Mouse (Mus musculus) embryonic stem cell, embryonic (primary cell): ENCODE measurements around the gene Lrrc3.

Experiments used
- CTCF ChIA-PET, 4 experiments: fragments of 300-600 bp in 2 of 4; fragments of 350-600 bp in 2 of 4; sonication (Branson Sonifier 250); formaldehyde crosslinking; loops; one replicate each; lab custom pipeline; 2022; ENCODE audit warnings: inconsistent platforms in 2 of 4; lab: Charles Lee
- POLR2A ChIA-PET, 4 experiments: fragments of 300-600 bp in 2 of 4; fragments of 350-600 bp in 2 of 4; sonication (Branson Sonifier 250); formaldehyde crosslinking; loops; one replicate each; lab custom pipeline; 2022; ENCODE audit warnings: antibody characterized with exemption in 4 of 4, inconsistent platforms in 1 of 4; lab: Charles Lee

Gene Lrrc3

DNA sequence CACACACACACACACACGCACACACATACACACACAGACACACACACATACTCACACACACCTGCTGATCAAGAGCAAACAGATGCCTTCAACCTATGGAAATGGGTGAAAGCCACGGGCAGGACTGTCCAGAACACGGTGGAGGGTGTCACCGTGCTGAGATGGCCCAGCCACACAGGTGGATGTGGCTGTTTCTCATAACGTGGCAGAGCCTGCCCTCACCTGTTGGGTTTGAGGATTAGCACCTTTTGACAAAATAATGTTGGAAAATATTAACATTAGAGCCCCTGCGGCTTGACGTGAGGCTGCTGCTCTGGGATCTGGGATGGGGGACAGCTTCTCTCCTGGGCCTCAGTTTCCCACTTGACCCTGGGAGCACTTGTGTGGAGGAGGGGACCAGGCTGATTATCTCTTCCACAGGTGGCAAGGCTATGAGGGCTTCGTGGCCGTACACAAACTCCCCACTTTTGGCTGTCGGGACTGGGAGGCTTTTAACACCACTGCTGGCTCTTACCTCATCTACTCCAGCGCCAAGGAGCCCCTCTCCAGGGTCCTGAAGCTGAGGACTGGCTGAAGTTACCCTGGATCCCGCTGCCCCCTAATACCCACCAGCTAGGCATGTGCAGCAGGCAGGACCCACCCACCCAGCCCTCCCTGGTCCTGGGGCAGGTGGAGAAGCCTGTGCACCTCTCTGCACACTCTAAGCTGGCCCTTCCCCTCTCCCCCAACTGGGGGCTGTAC is 16.2 kb downstream of the Lrrc3 start:
- CTCF ChIA-PET = interaction anchor here in 1 of 4 experiments (0.6 kb wide), 1 partner anchor 552 kb away, joined by 3 read pairs; no protein-coding TSS in a partner anchor
- POLR2A ChIA-PET = interaction anchor here in 1 of 4 experiments (1.2 kb wide), 1 partner anchor 16 kb away, joined by 4 read pairs; the partner anchor contains the start of gene Lrrc3

- ChIA-PET CTCF (interaction anchor here (0.5 to 1.7 kb wide), 19 partner anchors 18 to 620 kb away, joined by 3 to 15 read pairs (median 4); partner anchors contain the start of genes Gm2696 (in 1 of the 4) and Gm9508 (in 1 of the 4)), POLR2A (interaction anchor here in 2 of 4 experiments (0.6 to 1.5 kb wide), 5 partner anchors 20 to 774 kb away, joined by 3 to 4 read pairs (median 3); partner anchors contain the start of gene Lrrc3 (in 1 of the 2))
Measured at GRCm38 (mm10) chr10:77882553-77882952, 19.8 kb downstream of the Lrrc3 start.

DNA sequence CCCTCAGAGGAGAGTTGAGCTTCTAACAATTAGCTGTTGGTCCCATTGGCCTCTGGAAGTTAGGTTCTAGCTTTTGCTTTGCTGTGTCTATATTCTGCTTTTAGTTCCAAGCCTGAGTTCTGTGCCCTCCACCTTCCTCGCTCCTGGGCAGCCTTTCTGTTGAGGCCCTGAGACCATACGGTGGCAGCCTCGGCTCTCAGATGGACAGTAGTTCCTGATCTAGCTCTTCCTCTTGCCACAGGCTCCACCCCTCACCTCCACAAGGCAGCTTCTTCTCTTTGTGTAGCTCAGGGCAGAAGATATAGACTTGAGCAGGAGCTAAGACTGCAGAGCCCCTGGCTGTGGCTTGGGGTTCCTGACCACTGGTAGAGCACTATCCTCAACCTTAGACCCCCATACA is 22.0 kb downstream of the Lrrc3 start:
- POLR2A ChIA-PET = interaction anchor here in 2 of 4 experiments (0.9 to 2.1 kb wide), 2 partner anchors 16 to 363 kb away, joined by 3 to 4 read pairs; no protein-coding TSS in a partner anchor
- CTCF ChIA-PET = interaction anchor here in 1 of 4 experiments (0.6 kb wide), 1 partner anchor 525 kb away, joined by 3 read pairs; no protein-coding TSS in a partner anchor

DNA sequence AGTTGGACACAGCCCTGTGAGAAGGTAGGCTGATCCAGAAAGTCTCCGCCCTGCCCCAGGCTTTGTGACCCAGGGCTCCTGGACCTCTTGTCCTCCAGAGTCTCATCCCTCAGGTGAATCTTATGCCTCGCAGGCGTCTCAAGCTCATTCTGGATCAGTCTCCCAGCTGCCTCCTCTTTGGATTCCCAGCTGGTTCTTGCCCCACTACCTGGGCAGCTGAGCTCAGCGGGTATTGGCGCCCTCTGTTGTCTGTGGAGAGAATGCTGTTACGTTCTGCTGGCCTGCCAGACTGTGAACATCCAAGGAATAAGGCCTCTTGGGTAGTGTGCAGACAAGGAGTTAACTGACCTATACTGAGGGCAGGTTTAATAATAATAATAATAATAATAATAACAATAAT is 23.4 kb downstream of the Lrrc3 start:
- CTCF ChIA-PET = interaction anchor here (0.5 to 1.7 kb wide), 16 partner anchors 12 to 430 kb away, joined by 3 to 9 read pairs (median 3); partner anchors contain the start of gene Lrrc3 (in 2 of the 4)
- POLR2A ChIA-PET = no interaction called here

DNA sequence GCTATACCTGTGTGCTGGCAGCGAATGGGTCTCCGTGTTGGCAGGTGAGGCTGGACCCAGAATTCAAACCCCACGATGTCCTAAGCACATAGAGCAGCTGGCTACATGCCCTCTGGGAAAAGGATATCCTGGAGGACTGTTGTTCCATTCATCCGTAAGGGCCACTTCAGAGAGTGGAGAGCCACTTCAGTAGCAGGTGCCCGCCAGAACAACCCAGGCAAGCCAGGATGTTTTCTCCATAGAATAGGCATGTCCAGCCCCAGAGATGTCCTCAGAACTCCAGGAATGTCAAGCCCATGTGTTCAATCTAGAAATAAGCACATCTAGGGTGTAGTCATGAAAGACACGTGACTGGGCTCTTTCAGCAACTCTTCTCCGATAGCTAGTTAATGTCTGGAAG is 32.7 kb downstream of the Lrrc3 start:
- ChIA-PET POLR2A (no interaction called here), CTCF (no interaction called here)

GRCm38 (mm10) chr10:77867546-77867945 is 34.8 kb downstream of the Lrrc3 start:
- POLR2A ChIA-PET = interaction anchor here in 2 of 4 experiments (0.6 to 1.2 kb wide), 2 partner anchors 337 to 357 kb away, joined by 3 to 5 read pairs; partner anchors contain the start of gene Itgb2 (in 1 of the 2)
- CTCF ChIA-PET = no interaction called here

DNA sequence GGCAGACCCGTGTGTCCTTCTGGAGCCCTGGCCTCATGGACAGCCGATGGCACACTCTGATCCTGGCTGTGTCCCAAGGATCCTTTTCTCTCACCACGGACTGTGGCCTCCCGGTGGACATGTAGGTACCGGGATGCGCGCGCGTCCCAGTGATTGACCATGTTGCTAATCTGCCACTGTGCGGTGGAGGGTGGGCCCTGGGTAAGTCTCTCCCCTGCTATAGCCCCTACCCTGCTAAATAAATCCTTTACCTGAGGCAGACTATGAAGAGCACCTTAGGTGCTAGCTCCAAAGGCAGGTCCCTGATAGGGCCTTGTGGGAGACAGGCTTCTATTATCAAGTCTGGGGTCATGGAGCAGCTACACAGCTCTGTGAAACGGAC is 37.6 kb downstream of the Lrrc3 start:
- POLR2A ChIA-PET = interaction anchor here in 3 of 4 experiments (0.6 to 1.6 kb wide), 18 partner anchors 9 to 903 kb away, joined by 3 to 12 read pairs (median 4); partner anchors contain the start of genes Lrrc3 (in 2 of the 3), Pttg1ip (in 2 of the 3), Icosl (in 1 of the 3) and Krtap10-10 (in 1 of the 3)

GRCm38 (mm10) chr10:77864067-77864761 is 38.1 kb downstream of the Lrrc3 start:
- ChIA-PET POLR2A (interaction anchor here in 3 of 4 experiments (0.6 to 1.7 kb wide), 25 partner anchors 9 to 902 kb away, joined by 3 to 12 read pairs (median 4); partner anchors contain the start of genes Lrrc3 (in 2 of the 3), Pttg1ip (in 2 of the 3), Gm10318 (in 1 of the 3) and Icosl (in 1 of the 3)), CTCF (interaction anchor here in 3 of 4 experiments (0.6 to 1.6 kb wide), 21 partner anchors 8 to 718 kb away, joined by 3 to 10 read pairs (median 4); partner anchors contain the start of genes D10Jhu81e (in 1 of the 3), Lrrc3 (in 1 of the 3), Pfkl (in 1 of the 3) and Pwp2 (in 1 of the 3))

More for the DNA sequence above, 37.6 kb downstream of the Lrrc3 start:
- CTCF ChIA-PET = interaction anchor here in 2 of 4 experiments (0.7 to 1.4 kb wide), 14 partner anchors 12 to 347 kb away, joined by 3 to 10 read pairs (median 4); partner anchors contain the start of genes D10Jhu81e (in 1 of the 2), Lrrc3 (in 1 of the 2) and Pwp2 (in 1 of the 2)

DNA sequence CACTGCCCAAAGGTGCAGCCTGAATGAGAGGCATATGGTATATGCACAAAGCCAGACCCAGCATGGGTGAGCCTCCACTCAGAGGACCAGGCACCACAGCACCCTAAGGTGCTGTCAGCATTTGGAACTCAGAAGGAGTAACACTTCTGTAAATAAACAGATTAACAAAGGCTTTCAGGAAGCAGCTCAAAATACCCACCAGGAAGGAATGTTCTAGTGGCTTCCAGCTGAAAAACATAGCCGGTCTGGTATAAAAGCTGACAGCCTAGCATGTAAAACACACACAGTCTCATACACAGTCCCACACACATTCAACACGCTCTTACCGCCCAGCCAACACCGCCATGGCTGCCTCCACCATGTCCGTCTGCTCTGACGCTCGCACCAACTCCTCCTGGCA is 40.7 kb downstream of the Lrrc3 start, which contains the start of gene Gm3285:
Gene Gm3285, plus strand, starts transcription at position 301 of the 400 bp plus-strand sequence.
- CTCF ChIA-PET = interaction anchor here in 1 of 4 experiments (0.5 kb wide), 2 partner anchors 319 to 1171 kb away, joined by 4 to 9 read pairs; no protein-coding TSS in a partner anchor
- POLR2A ChIA-PET = interaction anchor here in 2 of 4 experiments (0.8 to 1.0 kb wide), 2 partner anchors 11 to 41 kb away, joined by 3 read pairs; partner anchors contain the start of gene Lrrc3 (in 1 of the 2)

GRCm38 (mm10) chr10:77852559-77852958 is 49.8 kb downstream of the Lrrc3 start, which contains the start of gene Gm10318:
Gm10318 (plus strand) TSS chr10:77852859.
- CTCF ChIA-PET = interaction anchor here in 1 of 4 experiments (0.6 kb wide), 1 partner anchor 72 kb away, joined by 5 read pairs; no protein-coding TSS in a partner anchor

More at GRCm38 (mm10) chr10:77852559-77852958, 49.8 kb downstream of the Lrrc3 start, which contains the start of gene Gm10318:
- POLR2A ChIA-PET = interaction anchor here in 2 of 4 experiments (1.0 to 1.6 kb wide), 2 partner anchors 11 to 12 kb away, joined by 3 read pairs; no protein-coding TSS in a partner anchor
